ENCODE assay signal across 14 mouse cellular contexts in the genomic region with DNA sequence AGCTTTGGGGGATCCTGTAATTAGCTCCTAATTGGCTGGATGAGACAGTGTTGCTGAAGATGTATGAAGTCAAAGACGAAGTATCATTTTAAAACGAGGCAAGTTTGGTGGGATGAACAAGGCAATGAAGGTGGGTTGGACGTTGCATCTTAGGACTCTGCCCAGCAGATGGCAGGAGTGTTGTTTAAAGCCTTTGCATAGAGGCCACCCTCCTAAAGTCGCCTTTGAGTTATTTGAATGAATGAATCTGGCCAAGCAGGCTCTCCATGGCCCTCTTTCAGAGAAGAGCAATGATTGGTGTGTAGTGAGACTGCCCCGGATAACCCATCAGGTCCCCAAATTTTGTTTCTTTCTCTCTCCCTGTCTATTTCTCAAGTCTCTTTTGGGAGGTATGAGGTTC.
A peak's percentile ranks its signal among the peaks of the same experiment; 100 is the strongest.
DNase-seq lines count a peak whose midpoint lies in the region; ATAC-seq and TF ChIP-seq lines count a peak whose summit lies in the region.
"Had no signal": no experiment of that assay in that cellular context is flagged by ENCODE, and none has a peak within 500 bp of the region (broad histone marks: within the 10 kb centered on the region; RNA-seq: fewer than 3 reads in every experiment).

No protein-coding gene starts in this region.

- no peak overlapping the region for H3K9ac ChIP-seq in embryonic facial prominence, embryonic 11.5 days (replicated peaks; ENCODE audit: low read length)
- H3K9ac ChIP-seq in stomach, postnatal 0 days (ENCODE audit: low read length), result no peak overlapping the region
- H3K9ac ChIP-seq: embryonic facial prominence, embryonic 15.5 days; liver, embryonic 15.5 days; midbrain, embryonic 13.5 days had no signal

- ATAC-seq in embryonic facial prominence, embryonic 11.5 days (replicated peaks; ENCODE audit: insufficient number of reproducible peaks, low FRiP score, low TSS enrichment, low read depth), result no peak
- no peak for ATAC-seq in stomach, postnatal 0 days (ENCODE audit: low FRiP score, low TSS enrichment)
- ATAC-seq: midbrain, embryonic 13.5 days had no signal

- no peaks in the 10 kb centered on the region for H3K36me3 ChIP-seq in embryonic facial prominence, embryonic 11.5 days (replicated peaks; ENCODE audit: control insufficient read depth, insufficient read depth, low read depth, low read length)
- H3K36me3 ChIP-seq in embryonic facial prominence, embryonic 10.5 days (replicated peaks), result no peaks in the 10 kb centered on the region
- H3K36me3 ChIP-seq in stomach, postnatal 0 days (ENCODE audit: control insufficient read depth, insufficient read depth, low read length), result no peaks in the 10 kb centered on the region
- H3K36me3 ChIP-seq: embryonic facial prominence, embryonic 15.5 days; liver, embryonic 15.5 days; midbrain, embryonic 13.5 days had no signal

- H3K4me2 ChIP-seq in embryonic facial prominence, embryonic 11.5 days (ENCODE audit: low read depth, low read length), result no peak overlapping the region
- no peak overlapping the region for H3K4me2 ChIP-seq in stomach, postnatal 0 days (replicated peaks; ENCODE audit: low read depth)
- H3K4me2 ChIP-seq: embryonic facial prominence, embryonic 15.5 days; liver, embryonic 15.5 days; midbrain, embryonic 13.5 days had no signal

- no peaks in the 10 kb centered on the region for H3K27me3 ChIP-seq in embryonic facial prominence, embryonic 11.5 days (ENCODE audit: control insufficient read depth, insufficient read depth, low read length)
- no peaks in the 10 kb centered on the region for H3K27me3 ChIP-seq in embryonic facial prominence, embryonic 10.5 days (replicated peaks; ENCODE audit: low read depth, poor library complexity, severe bottlenecking)
- H3K27me3 ChIP-seq in stomach, postnatal 0 days (ENCODE audit: control insufficient read depth, insufficient read depth, low read length), result no peaks in the 10 kb centered on the region
- H3K27me3 ChIP-seq: liver, embryonic 15.5 days had no signal

- H3K27ac ChIP-seq in embryonic facial prominence, embryonic 11.5 days (replicated peaks; ENCODE audit: low read depth, low read length), result no peak overlapping the region
- no peak overlapping the region for H3K27ac ChIP-seq in embryonic facial prominence, embryonic 10.5 days (replicated peaks)
- H3K27ac ChIP-seq in layer of hippocampus, adult 2 months, result no peak overlapping the region
- no peak overlapping the region for H3K27ac ChIP-seq in stomach, postnatal 0 days (replicated peaks)
- H3K27ac ChIP-seq: embryonic facial prominence, embryonic 15.5 days; liver, embryonic 15.5 days; midbrain, embryonic 13.5 days had no signal

- H3K4me3 ChIP-seq in embryonic facial prominence, embryonic 11.5 days (ENCODE audit: low read depth, low read length), result no peak overlapping the region
- no peak overlapping the region for H3K4me3 ChIP-seq in embryonic facial prominence, embryonic 10.5 days
- H3K4me3 ChIP-seq in layer of hippocampus, adult 2 months, result no peak overlapping the region
- H3K4me3 ChIP-seq in stomach, postnatal 0 days (ENCODE audit: low read depth, low read length), result no peak overlapping the region
- H3K4me3 ChIP-seq: embryonic facial prominence, embryonic 15.5 days; liver, embryonic 15.5 days; midbrain, embryonic 13.5 days had no signal

- H3K4me1 ChIP-seq in embryonic facial prominence, embryonic 11.5 days (ENCODE audit: control insufficient read depth, insufficient read depth, low read length), result no peaks in the 10 kb centered on the region
- H3K4me1 ChIP-seq in embryonic facial prominence, embryonic 10.5 days, result peaks cover 14% of the 10 kb centered on the region
- H3K4me1 ChIP-seq in stomach, postnatal 0 days (replicated peaks; ENCODE audit: control insufficient read depth, insufficient read depth), result no peaks in the 10 kb centered on the region

- peak; percentile 44 for DNase-seq in embryonic facial prominence, embryonic 11.5 days (ENCODE audit: low spot score)
- no peak for DNase-seq in embryonic facial prominence, embryonic 10.5 days (ENCODE audit: low spot score)
- DNase-seq in layer of hippocampus, adult 2 months (ENCODE audit: low spot score in 2 of 2), result no peak
- DNase-seq in layer of hippocampus, adult 11-12 months (ENCODE audit: low spot score), result no peak
- DNase-seq in testis, postnatal 10 days (ENCODE audit: low spot score), result peak; percentile 45
- DNase-seq in testis, postnatal 14 days (ENCODE audit: low spot score), result no peak
- DNase-seq in stomach, postnatal 0 days (ENCODE audit: low spot score), result no peak
- no peak for DNase-seq in layer of hippocampus, adult 8-10 months (ENCODE audit: low spot score in 2 of 2)
- DNase-seq: adrenal gland, postnatal 25 days; gastrocnemius, postnatal 14 days; thymus, adult 18-20 months had no signal

- TF ChIP-seq EP300 in stomach, postnatal 0 days (optimal IDR thresholded peaks at IDR 0.05), result no peak

- 59% methylated on average over 5 of the region's 5 CpGs for WGBS in embryonic facial prominence, embryonic 11.5 days
- 65% methylated on average over 5 of the region's 5 CpGs for WGBS in embryonic facial prominence, embryonic 10.5 days
- WGBS in stomach, postnatal 0 days, result 43% methylated on average over 5 of the region's 5 CpGs

- no peaks in the 10 kb centered on the region for H3K9me3 ChIP-seq in embryonic facial prominence, embryonic 11.5 days (replicated peaks; ENCODE audit: control insufficient read depth, low read length)
- no peaks in the 10 kb centered on the region for H3K9me3 ChIP-seq in embryonic facial prominence, embryonic 10.5 days
- H3K9me3 ChIP-seq in stomach, postnatal 0 days (ENCODE audit: control insufficient read depth, low read length), result no peaks in the 10 kb centered on the region
- H3K9me3 ChIP-seq: embryonic facial prominence, embryonic 15.5 days; liver, embryonic 15.5 days; midbrain, embryonic 13.5 days had no signal

- peak; percentile 65 for TF ChIP-seq CTCF in layer of hippocampus, adult 2 months (conservative IDR thresholded peaks at IDR 0.05)
- peak; percentile 64 for TF ChIP-seq CTCF in stomach, postnatal 0 days (IDR thresholded peaks at IDR 0.05; ENCODE audit: low read depth)

Comparison
In these comparisons a context has a peak if more than half of its experiments do, and no peak if none do; other contexts are left out.
1. DNase-seq: peak in embryonic facial prominence, embryonic 11.5 days (single experiment) and testis, postnatal 10 days (single experiment); none in embryonic facial prominence, embryonic 10.5 days (single experiment), layer of hippocampus, adult 2 months (0 of 2), layer of hippocampus, adult 11-12 months (single experiment), testis, postnatal 14 days (single experiment), stomach, postnatal 0 days (single experiment) and layer of hippocampus, adult 8-10 months (0 of 2).